Mouse (Mus musculus) thymus, postnatal 10 days (tissue): Measurements from ENCODE around the gene Nt5c3.

ENCODE experiments used
- DNase-seq, 2 experiments: peaks; one replicate each; pipeline ENCODE4 v3.0.0; 2021; ENCODE audit warnings: low spot score in 2 of 2

Nt5c3 gene

GRCm38 (mm10) chr6:56837621-56838020 lies 86.1 kb downstream of the Nt5c3 start:
- DNase-seq: no peak

DNA sequence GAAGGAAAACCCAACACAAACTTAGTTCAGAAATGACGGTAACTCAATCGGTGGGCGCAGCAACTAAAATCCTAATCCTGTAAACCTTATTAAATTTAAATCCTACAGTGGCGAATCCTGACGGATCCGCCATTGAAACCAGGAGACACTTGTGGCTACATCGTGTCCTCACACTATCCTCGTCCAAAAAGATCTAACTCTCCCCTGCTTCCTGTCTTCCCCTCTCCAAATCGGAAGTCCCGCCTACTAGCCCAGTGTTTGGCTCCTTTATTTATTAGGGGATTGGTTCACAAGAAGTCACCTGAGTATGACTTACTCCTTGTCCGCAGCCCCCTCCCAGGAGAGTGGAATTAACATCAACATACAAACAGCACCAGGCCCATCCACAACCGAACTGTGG lies 86.6 kb downstream of the Nt5c3 start:
- no peak for DNase-seq

GRCm38 (mm10) chr6:56835532-56835931 lies 88.2 kb downstream of the Nt5c3 start:
- DNase-seq: no peak

DNA sequence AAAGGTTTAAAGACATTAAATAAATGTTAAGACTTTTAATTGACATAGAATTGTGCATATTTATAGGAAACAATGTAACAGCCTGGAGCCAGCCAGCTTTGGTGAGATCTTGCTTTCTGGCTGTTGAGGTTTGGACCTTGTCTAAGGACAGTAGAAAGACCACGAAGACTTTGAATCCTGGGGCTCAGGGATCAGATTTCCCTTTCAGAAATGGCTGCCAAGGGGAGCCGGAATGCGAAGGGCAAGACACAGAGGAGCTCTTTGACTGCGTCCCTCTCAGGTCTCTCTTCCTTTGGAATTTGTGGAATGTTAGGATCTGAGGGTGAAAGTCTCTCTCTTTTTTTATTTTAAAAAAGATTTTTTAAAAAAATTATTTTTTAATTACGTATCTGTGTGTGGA lies 89.0 kb downstream of the Nt5c3 start:
- DNase-seq: no peak

GRCm38 (mm10) chr6:56832830-56833229 lies 90.9 kb downstream of the Nt5c3 start:
- no peak for DNase-seq

- no peak for DNase-seq
Observed at GRCm38 (mm10) chr6:56832407-56832796, 91.3 kb downstream of the Nt5c3 start.
